Mouse (Mus musculus): Measurements from ENCODE around the gene Olfr281.
A peak's percentile ranks its signal among the peaks of the same experiment; 100 is the strongest.

Olfr281 gene

GRCm38 (mm10) chr15:98483907-98484886 is 31.8 kb downstream of the Olfr281 start:
- no peak for DNase-seq (ENCODE audit: inconsistent ontology term)

GRCm38 (mm10) chr15:98486433-98487021 is 34.1 kb downstream of the Olfr281 start:
- DNase-seq (ENCODE audit: inconsistent ontology term) = no peak

- no peak for DNase-seq (ENCODE audit: inconsistent ontology term)
Observed at GRCm38 (mm10) chr15:98491332-98491731, 38.9 kb downstream of the Olfr281 start.

GRCm38 (mm10) chr15:98492102-98492501 is 39.7 kb downstream of the Olfr281 start, which contains the start of gene Olfr279:
Olfr279 (plus strand) TSS chr15:98492402.
- DNase-seq (ENCODE audit: inconsistent ontology term) = no peak

GRCm38 (mm10) chr15:98497631-98498030 is 45.2 kb downstream of the Olfr281 start:
- no peak for DNase-seq (ENCODE audit: inconsistent ontology term)

GRCm38 (mm10) chr15:98503317-98503716 is 50.9 kb downstream of the Olfr281 start:
- DNase-seq (ENCODE audit: inconsistent ontology term) = no peak

- DNase-seq (ENCODE audit: inconsistent ontology term) = peak; percentile 60
Observed at GRCm38 (mm10) chr15:98504514-98504913, 52.1 kb downstream of the Olfr281 start.

- DNase-seq (ENCODE audit: inconsistent ontology term) = no peak
Observed at GRCm38 (mm10) chr15:98506253-98506957, 54.0 kb downstream of the Olfr281 start.

GRCm38 (mm10) chr15:98507321-98507720 is 54.9 kb downstream of the Olfr281 start:
- DNase-seq (ENCODE audit: inconsistent ontology term) = no peak

GRCm38 (mm10) chr15:98509387-98509786 is 57.0 kb downstream of the Olfr281 start:
- no peak for DNase-seq (ENCODE audit: inconsistent ontology term)
